Mouse (Mus musculus): Measurements from ENCODE around the gene Trim75. TPM values are rescaled to one million over a fixed set of nuclear protein-coding genes. Genes with fewer than 3 reads are reported as not detected.
A peak's percentile ranks its signal among the peaks of the same experiment; 100 is the strongest.

Trim75 gene
- polyA plus RNA-seq, 1 experiment from 2014 or later, result 0.09 TPM

DNA sequence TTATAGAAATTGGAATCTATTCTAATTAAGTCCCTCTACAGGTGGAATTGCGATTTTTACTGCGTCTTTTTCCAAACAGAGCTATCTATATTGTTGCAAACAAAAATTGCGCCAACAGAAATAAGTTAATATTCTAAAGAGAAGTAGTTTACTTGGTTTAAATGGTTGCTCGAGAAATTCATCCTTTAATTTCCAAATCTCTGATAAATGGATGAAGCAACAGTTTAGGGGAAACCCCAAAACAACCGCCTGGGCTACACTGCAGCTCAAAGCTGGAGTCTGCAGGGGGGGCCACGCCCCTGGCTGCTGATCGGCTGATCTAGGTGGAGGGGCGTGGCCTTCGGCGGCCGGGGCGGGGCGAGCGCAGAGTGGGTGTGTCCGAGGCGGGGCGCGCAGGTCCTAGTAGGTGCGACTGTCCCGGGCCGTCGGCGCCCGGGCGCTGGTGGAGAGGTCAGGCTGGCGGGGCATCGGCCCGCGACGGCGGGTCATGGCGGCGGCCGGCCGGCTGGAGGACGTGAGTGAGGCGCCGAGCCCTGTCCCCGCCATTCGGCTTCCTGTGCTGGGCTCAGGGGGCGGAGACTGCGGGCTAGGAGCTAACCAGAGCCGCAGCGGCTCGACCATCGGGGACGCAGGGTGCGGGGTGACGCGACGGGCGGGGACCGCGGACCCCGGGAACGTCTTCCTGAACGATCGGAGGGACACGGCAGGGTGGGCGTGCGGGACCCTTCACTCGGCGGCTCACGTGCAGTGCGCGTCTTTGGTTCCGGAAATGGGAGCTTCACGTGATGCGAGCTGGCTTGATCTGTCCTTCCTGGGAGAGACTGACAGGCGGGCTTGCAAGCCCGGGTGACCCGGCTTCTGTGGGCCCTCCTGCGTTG is 40.6 kb downstream of the Trim75 start, which contains the start of gene Tmem192:
Gene Tmem192, plus strand, starts transcription at position 366 of the 878 bp plus-strand sequence.
- peak; percentile 96 for ATAC-seq
- Histone ChIP-seq H3K4me1 (ENCODE audit: control insufficient read depth, insufficient read depth, low read length) (peaks cover 11% of the 10 kb centered on the region), H3K9me3 (replicated peaks; ENCODE audit: control insufficient read depth, low read length, poor library complexity, severe bottlenecking) (no peaks in the 10 kb centered on the region), H3K4me3 (ENCODE audit: low read depth, low read length) (peak within 1 kb of the TSS; percentile 71), H3K36me3 (ENCODE audit: control insufficient read depth, insufficient read depth, low read length) (no peaks in the 10 kb centered on the region), H3K27ac (ENCODE audit: low read length) (peak within 1 kb of the TSS; percentile 83), H3K27me3 (ENCODE audit: control insufficient read depth, insufficient read depth, low read depth, low read length) (no peaks in the 10 kb centered on the region), H3K4me2 (ENCODE audit: low read length) (peak within 1 kb of the TSS; percentile 67), H3K9ac (ENCODE audit: low read depth, low read length) (peak within 1 kb of the TSS; percentile 80)
- whole genome bisulfite sequencing, result 1% methylated on average over 73 of the region's 73 CpGs

GRCm38 (mm10) chr8:64946441-64946819 is 41.2 kb downstream of the Trim75 start:
- H3K4me3 ChIP-seq (ENCODE audit: low read depth, low read length), result no peak overlapping the region

GRCm38 (mm10) chr8:64945606-64946005 is 42.0 kb downstream of the Trim75 start:
- Histone ChIP-seq H3K4me2 (ENCODE audit: low read length) (no peak overlapping the region), H3K9ac (ENCODE audit: low read depth, low read length) (no peak overlapping the region), H3K9me3 (replicated peaks; ENCODE audit: control insufficient read depth, low read length, poor library complexity, severe bottlenecking) (no peaks in the 10 kb centered on the region), H3K4me1 (ENCODE audit: control insufficient read depth, insufficient read depth, low read length) (peaks cover 15% of the 10 kb centered on the region), H3K4me3 (ENCODE audit: low read depth, low read length) (no peak overlapping the region), H3K27me3 (ENCODE audit: control insufficient read depth, insufficient read depth, low read depth, low read length) (no peaks in the 10 kb centered on the region), H3K36me3 (ENCODE audit: control insufficient read depth, insufficient read depth, low read length) (no peaks in the 10 kb centered on the region), H3K27ac (ENCODE audit: low read length) (no peak overlapping the region)
- ATAC-seq, result no peak
- WGBS, result 81% methylated on average over 7 of the region's 7 CpGs

More at GRCm38 (mm10) chr8:64946441-64946819, 41.2 kb downstream of the Trim75 start:
- H3K4me2 ChIP-seq (ENCODE audit: low read length), result peak overlapping the region; percentile 26; the same call in 1 of the 2 replicates
- no peak for ATAC-seq
- H3K36me3 ChIP-seq (ENCODE audit: control insufficient read depth, insufficient read depth, low read length), result no peaks in the 10 kb centered on the region
- H3K4me1 ChIP-seq (ENCODE audit: control insufficient read depth, insufficient read depth, low read length), result peaks cover 15% of the 10 kb centered on the region
- H3K27me3 ChIP-seq (ENCODE audit: control insufficient read depth, insufficient read depth, low read depth, low read length), result no peaks in the 10 kb centered on the region
- H3K9ac ChIP-seq (ENCODE audit: low read depth, low read length), result no peak overlapping the region
- no peaks in the 10 kb centered on the region for H3K9me3 ChIP-seq (replicated peaks; ENCODE audit: control insufficient read depth, low read length, poor library complexity, severe bottlenecking)
- 50% methylated on average over 8 of the region's 8 CpGs for WGBS
- H3K27ac ChIP-seq (ENCODE audit: low read length), result no peak overlapping the region

DNA sequence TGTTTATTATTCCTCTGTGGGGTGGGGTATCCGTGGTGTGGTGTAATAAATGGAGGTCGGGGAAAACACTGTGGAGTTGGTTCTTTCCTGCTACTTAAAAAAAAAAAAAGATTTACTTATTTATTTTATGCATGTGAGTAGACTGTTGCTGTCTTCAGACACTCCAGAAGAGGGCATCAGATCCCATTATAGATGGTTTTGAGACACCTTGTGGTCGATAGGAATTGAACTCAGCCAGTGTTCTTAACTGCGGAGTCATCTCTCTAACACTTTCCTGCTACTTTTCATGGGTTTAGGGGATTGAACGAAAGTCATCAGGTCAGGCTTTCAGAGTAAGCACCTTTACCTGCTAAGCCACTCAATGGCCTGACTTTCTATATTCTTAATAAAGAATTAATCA is 42.8 kb downstream of the Trim75 start:
- H3K9me3 ChIP-seq (replicated peaks; ENCODE audit: control insufficient read depth, low read length, poor library complexity, severe bottlenecking), result no peaks in the 10 kb centered on the region
- H3K36me3 ChIP-seq (ENCODE audit: control insufficient read depth, insufficient read depth, low read length), result no peaks in the 10 kb centered on the region
- WGBS, result 26% methylated on average over 5 of the region's 5 CpGs
- H3K9ac ChIP-seq (ENCODE audit: low read depth, low read length), result no peak overlapping the region
- H3K4me2 ChIP-seq (ENCODE audit: low read length), result no peak overlapping the region
- no peak overlapping the region for H3K4me3 ChIP-seq (ENCODE audit: low read depth, low read length)
- H3K27me3 ChIP-seq (ENCODE audit: control insufficient read depth, insufficient read depth, low read depth, low read length), result no peaks in the 10 kb centered on the region
- H3K4me1 ChIP-seq (ENCODE audit: control insufficient read depth, insufficient read depth, low read length), result peaks cover 15% of the 10 kb centered on the region
- no peak overlapping the region for H3K27ac ChIP-seq (ENCODE audit: low read length)
- ATAC-seq, result no peak

- Histone ChIP-seq H3K27ac (ENCODE audit: low read length) (no peak overlapping the region), H3K4me2 (ENCODE audit: low read length) (no peak overlapping the region; the same call in 1 of the 2 replicates)
Measured at GRCm38 (mm10) chr8:64942946-64943345, 44.7 kb downstream of the Trim75 start.

DNA sequence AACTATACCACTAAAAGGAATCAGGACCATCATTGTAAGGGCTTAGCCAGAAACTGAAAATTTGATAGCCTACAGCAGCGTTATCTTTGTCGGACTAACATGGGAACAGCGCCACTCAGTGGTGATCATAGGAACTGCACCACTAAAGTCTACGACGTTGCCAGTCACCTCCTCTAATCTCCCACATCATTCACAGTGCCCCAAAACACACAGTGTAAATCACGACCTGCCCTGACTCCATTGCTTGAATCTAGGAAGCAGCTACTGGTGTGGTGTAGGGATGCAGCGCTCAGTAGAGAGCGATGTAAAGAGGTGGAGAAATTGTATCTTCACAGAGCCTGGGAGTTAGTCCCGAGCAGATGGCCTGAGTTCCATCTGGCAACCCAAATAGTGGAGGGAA is 46.1 kb downstream of the Trim75 start:
- Histone ChIP-seq H3K4me2 (ENCODE audit: low read length) (peak overlapping the region; percentile 12; the same call in 1 of the 2 replicates), H3K9ac (ENCODE audit: low read depth, low read length) (0 out of 2 replicates have a peak overlapping the region, but pooled peaks have one; percentile 14), H3K36me3 (ENCODE audit: control insufficient read depth, insufficient read depth, low read length) (no peaks in the 10 kb centered on the region), H3K4me3 (ENCODE audit: low read depth, low read length) (no peak overlapping the region), H3K9me3 (replicated peaks; ENCODE audit: control insufficient read depth, low read length, poor library complexity, severe bottlenecking) (no peaks in the 10 kb centered on the region), H3K27me3 (ENCODE audit: control insufficient read depth, insufficient read depth, low read depth, low read length) (no peaks in the 10 kb centered on the region), H3K27ac (ENCODE audit: low read length) (no peak overlapping the region), H3K4me1 (ENCODE audit: control insufficient read depth, insufficient read depth, low read length) (peaks cover 7% of the 10 kb centered on the region; the same call in 1 of the 2 replicates)
- peak; percentile 64 for ATAC-seq
- WGBS, result 11% methylated on average over 9 of the region's 9 CpGs

More at GRCm38 (mm10) chr8:64942946-64943345, 44.7 kb downstream of the Trim75 start:
- 19% methylated on average over 5 of the region's 5 CpGs for WGBS
- H3K4me1 ChIP-seq (ENCODE audit: control insufficient read depth, insufficient read depth, low read length), result peaks cover 10% of the 10 kb centered on the region; the same call in 1 of the 2 replicates
- no peak for ATAC-seq
- H3K9ac ChIP-seq (ENCODE audit: low read depth, low read length), result no peak overlapping the region
- H3K36me3 ChIP-seq (ENCODE audit: control insufficient read depth, insufficient read depth, low read length), result no peaks in the 10 kb centered on the region
- no peaks in the 10 kb centered on the region for H3K9me3 ChIP-seq (replicated peaks; ENCODE audit: control insufficient read depth, low read length, poor library complexity, severe bottlenecking)
- no peak overlapping the region for H3K4me3 ChIP-seq (ENCODE audit: low read depth, low read length)
- no peaks in the 10 kb centered on the region for H3K27me3 ChIP-seq (ENCODE audit: control insufficient read depth, insufficient read depth, low read depth, low read length)

DNA sequence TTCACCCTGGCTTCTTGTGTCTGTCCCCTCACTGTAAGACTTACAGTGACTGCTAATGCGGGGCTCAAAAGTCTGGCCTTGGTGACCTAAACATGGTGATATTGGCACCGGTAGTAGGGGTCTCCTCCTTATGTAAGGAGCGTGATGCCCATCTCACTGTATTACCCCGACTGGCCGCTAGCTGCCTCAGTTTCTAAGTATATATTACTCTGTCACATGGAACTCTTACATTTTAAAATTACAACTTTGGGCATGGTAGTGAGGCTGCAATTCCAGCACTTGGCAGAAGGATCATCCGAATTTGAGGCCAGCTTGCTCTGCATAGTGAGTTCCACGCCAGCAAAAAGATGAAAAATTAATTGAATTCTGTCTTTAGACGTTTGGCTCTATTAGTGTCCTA is 46.6 kb downstream of the Trim75 start:
- H3K9ac ChIP-seq (ENCODE audit: low read depth, low read length), result no peak overlapping the region
- no peak overlapping the region for H3K4me2 ChIP-seq (ENCODE audit: low read length)
- peak; percentile 19; the same call in 1 of the 2 replicates for ATAC-seq
- H3K9me3 ChIP-seq (replicated peaks; ENCODE audit: control insufficient read depth, low read length, poor library complexity, severe bottlenecking), result no peaks in the 10 kb centered on the region
- H3K27me3 ChIP-seq (ENCODE audit: control insufficient read depth, insufficient read depth, low read depth, low read length), result no peaks in the 10 kb centered on the region
- no peak overlapping the region for H3K4me3 ChIP-seq (ENCODE audit: low read depth, low read length)
- peaks cover 7% of the 10 kb centered on the region; the same call in 1 of the 2 replicates for H3K4me1 ChIP-seq (ENCODE audit: control insufficient read depth, insufficient read depth, low read length)
- H3K36me3 ChIP-seq (ENCODE audit: control insufficient read depth, insufficient read depth, low read length), result no peaks in the 10 kb centered on the region
- 80% methylated on average over 8 of the region's 8 CpGs for WGBS
- no peak overlapping the region for H3K27ac ChIP-seq (ENCODE audit: low read length)

DNA sequence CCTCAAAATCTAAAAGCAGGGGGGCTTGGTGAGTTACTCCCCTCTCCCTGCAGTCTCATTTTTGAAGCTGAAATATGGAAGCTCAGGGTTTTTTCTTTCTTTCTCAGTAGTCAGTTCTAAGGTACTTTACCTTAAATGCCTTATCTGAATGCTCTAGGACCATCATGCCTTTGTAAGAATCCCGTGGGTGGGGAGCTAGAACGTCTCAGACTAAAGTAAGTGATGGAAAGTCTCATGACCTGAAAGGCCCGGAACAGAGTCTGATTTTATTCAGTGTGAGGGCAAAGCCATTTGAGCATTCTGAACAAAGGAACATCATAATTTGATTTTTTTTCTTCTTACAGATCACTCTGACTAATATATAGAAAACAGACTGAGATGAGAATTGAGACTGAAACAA is 52.6 kb downstream of the Trim75 start:
- Histone ChIP-seq H3K9ac (ENCODE audit: low read depth, low read length) (no peak overlapping the region), H3K27me3 (ENCODE audit: control insufficient read depth, insufficient read depth, low read depth, low read length) (no peaks in the 10 kb centered on the region), H3K27ac (ENCODE audit: low read length) (no peak overlapping the region), H3K9me3 (replicated peaks; ENCODE audit: control insufficient read depth, low read length, poor library complexity, severe bottlenecking) (no peaks in the 10 kb centered on the region), H3K36me3 (ENCODE audit: control insufficient read depth, insufficient read depth, low read length) (no peaks in the 10 kb centered on the region), H3K4me1 (ENCODE audit: control insufficient read depth, insufficient read depth, low read length) (no peaks in the 10 kb centered on the region), H3K4me3 (ENCODE audit: low read depth, low read length) (no peak overlapping the region), H3K4me2 (ENCODE audit: low read length) (no peak overlapping the region)
- 84% methylated on average over 3 of the region's 3 CpGs for WGBS
- no peak for ATAC-seq

Data from midbrain, embryonic 16.5 days (tissue).